Mouse (Mus musculus): ENCODE results near the gene Ankrd37.

The Ankrd37 gene

DNA sequence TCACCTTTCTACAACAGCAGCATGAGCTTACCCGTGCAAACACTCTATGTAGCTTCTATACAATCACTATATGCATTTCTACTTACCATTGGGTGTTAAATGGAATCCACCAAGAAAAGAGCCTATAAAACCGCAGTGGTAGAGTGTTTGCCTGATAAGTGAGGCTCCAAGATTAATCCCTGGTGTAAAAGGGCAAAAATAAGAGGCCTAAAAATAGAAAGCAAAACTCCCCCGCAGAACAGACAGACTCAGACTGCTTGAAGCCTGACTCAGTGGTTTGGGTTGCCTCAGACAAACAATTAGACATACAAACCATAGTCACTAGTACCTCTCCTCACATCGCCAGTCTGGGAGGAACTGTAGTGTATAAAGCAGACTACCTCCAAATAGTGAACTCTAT lies at the start of gene Ankrd37:
TSS of gene Ankrd37 (minus strand) at position 112 of the 400 bp plus-strand sequence.
- no peak for DNase-seq

DNA sequence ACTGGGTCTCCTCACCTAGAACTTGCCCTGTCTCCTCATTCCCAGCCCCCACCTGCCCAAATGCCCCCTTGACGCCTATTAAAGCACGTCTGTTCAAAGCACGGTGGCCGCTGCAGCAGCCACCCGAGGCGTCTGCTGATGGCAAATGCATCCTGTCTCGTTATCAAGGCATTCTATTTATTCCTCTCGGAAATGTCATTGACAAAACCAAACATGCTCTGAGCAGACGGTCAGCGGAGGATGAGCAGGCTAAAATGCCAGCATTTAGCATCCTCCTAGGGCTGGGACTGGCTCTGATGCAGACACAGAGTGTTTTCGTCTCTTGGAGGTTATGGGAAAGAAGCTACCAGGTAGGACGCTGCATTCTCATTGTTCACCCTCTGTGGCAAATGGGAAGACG lies 34.8 kb upstream of the Ankrd37 start:
- peak; percentile 41 for DNase-seq

DNA sequence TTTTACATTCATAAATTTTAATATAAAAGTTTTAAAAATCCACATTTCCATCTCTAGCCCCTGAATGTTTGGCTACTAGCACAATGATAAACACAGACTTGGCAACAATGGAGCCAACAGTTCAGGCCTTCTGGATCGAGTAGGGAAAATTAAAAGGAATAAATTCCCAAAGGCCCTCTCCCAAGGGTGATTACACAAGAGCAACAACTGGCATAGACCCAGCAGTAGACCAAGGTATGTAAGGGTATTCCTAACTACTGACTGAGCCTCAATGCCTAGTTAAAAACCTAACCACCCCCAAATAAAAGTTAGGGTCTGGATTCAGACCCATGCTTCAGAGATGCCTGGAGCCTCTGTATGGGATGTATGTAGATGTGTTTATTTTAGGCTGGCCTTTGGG lies 34.2 kb upstream of the Ankrd37 start:
- no peak for DNase-seq

DNA sequence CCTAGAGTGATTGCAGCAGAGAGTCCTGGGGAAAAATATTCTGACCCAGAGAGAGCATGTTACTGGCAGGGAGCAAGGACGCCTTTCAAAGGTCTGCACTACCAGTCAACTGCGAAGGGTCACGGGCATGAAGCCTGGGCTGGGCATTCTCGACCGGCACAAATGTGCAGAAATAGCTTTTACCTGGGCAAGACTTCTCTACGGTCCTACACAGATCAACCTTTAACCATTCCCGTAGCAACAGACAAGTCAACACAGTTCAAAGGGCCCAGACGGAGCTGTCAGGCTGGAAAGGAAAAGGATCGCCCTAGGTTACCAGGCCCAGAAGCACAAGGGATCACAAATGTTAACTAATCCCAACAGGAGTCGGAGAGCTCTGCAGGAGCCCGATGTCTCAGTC lies 30.7 kb upstream of the Ankrd37 start:
- no peak for DNase-seq

DNA sequence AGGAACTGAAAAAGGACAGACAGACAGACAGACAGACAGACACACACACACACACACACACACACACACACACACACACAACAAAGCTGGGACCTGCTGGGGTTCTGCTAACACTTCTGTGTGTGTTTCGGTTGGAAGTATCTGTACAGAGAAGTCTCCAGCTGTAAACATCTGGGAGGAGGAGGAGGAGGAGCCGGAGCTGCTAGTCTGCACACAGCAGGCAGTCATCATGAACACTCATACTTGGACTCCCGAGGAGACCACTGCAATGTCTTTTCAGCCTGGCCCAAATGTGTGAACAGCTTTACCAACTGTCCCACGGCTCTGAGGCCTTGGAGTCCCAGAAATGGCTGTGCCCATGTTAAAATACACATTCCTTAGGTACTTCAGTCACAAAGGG lies 18.9 kb upstream of the Ankrd37 start:
- no peak for DNase-seq

DNA sequence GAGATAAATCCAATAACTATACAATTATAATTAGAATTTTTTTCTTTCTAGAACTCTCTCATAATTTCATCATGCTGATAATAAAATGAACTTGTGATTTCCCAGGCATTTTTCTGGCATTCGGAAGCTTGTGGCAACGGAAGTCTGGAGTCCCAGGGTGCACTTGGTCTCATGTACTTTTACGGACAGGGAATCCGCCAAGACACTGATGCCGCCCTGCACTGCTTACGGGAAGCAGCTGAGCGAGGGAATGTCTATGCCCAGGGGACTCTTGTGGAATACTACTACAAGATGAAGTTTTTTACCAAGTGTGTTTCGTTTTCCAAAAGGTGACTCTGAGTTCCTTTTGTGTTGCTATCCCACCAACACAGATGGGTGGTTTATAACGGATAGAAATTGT lies 17.3 kb upstream of the Ankrd37 start:
- DNase-seq: no peak

DNA sequence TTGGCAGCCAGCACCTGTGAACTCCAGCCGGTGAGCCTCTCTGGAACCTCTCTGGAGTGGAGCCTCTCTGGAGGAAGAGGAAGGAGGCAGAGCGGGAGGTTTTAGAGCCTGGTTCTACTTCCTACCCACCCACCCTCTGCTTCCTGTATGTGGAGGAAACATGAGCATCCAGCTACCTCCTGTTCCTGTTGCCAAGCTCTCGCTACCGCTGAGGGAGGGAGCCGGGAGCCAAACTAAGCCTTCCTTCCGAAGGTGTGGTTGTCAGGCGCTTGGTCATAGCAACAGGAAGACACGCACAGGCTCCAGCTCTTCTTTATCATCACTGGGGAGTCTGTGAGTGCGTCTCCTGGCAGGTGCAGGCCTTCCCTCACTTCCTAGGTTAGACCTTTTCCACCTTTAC lies 16.7 kb upstream of the Ankrd37 start:
- DNase-seq: no peak

DNA sequence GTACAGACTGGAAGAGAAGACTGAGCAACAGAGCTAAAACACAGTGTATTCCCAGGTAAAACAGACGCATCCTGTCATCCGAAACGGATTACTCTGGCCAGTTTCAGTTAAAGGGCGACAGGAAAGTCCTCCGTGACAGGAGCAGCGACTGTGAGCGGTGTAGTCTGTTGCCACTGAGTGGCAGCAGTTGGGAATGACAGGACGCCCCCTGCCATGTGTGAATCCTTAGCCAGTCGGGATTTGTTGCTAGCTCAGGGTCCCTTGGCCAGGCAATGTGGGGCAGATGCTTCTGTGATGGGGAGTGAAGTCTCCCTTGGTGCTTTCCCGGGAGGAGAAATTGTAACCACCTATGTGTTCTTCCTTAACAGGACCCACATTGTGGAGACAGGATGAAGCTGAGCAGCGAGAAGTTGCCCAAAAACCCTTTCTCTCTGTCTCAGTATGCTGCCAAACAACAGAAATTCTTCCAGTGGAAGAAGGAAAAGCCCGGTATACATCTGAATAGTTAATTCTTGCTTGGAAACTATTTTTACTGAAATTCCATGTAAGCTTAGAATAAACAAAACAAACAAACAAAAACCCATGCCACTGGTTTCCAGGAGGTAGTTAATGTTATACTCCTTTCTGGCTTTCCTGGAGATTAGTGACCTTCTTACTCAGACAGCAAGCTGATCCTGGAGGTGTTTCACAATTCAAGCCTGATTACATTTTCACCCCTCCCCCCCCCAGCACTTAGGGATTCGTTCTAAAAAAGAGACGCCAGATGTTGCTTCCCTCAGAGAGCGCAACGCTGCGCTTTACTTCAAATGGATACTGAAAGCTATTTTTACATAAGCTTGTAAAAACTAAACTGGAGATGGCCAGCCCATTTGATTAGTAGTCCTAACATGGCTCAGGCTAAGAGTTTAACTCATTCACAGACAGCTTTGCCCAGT lies 5.5 kb upstream of the Ankrd37 start:
- peak; percentile 31 for DNase-seq

DNA sequence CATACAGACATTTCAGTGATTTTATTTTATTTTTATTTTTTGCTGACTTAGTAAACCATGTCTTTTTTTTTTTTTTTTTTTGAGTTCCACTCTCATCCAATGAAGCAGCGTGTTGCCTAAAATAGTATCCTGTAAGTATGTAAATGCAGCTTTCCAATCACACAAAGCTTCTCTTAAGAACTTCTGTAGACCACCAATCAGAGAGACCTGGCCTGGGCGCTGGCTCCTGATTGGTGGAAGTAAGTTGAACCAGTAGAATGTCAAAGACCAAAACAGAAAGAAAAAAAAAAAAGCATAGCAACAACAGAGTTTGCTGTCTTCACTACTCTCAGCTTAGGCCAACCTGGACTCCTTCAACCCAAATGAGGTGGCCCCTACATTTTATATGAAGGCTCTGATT lies 4.8 kb upstream of the Ankrd37 start:
- no peak for DNase-seq

DNA sequence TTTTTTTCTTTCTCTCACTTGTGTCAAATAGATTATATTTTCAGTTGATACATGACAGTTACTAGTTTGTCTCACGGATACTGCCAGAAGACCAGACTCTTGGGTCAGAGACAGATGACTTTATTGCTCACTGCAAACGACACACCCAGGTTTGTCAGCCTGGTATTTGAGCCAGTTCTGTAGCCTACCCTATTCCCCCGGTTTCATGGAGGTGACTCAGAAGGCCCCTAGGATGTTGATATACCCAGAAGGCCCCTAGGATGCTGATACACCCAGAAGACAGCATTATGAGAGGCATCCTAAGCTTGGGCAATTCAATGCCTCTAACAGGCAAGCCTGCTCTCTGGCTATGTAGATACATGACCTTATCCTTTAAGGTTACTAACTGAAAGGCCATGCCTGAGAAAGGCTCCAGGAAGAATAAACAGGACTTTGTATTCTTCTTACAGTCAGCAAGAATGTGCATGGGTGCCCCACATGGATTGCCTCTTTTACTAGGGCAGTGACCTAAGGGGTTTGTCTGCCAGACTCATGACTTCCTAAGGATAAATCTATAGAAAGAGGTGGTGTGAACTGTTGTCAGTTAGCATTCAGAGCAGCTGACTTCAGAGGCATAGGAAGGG lies 1.7 kb upstream of the Ankrd37 start:
- no peak for DNase-seq

DNA sequence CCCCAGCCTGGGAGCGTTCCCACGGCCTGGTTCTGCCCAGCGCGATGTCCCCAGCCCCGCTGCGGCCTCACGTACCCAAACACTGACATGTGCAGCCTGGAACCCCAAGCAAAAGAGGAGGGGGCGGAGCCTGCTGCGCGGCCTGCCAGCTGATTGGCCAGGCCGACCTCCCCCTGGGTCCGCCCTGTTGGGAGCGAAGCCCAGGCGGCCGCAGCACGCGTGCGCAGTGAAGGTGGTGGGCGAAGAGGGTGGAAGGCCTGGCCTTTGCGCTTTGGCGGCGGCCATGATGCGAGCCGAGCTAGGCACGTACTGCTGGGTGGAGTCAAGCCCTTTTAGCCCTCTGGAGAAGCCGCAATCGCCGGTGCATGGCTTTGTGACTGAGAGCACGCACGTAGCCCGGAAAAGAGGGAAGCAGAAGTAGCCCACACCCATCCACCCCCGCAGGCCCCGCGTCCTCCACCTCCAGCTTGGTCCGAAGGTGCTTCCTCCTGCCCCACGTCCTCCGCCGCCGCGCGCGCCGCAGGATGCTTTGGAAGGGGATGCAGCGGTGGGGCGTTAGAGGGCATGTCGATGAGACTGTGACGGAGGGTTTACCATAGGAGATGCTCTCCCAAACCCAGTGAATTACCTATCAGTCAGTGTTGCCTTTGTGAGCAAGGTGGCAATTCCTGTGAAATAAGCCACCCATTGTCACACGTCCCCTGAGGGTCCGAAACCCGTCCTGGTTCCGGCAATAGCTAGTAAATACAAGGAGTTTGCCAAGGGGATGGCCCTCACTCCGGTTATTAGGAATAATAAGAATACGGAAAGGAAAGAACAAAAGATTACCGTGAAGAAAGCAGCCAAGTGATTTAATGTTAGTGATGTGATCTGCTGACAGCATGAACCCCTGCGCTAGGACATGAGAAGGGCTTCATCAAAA lies 5.5 kb downstream of the Ankrd37 start:
- peak; percentile 98 for DNase-seq

DNA sequence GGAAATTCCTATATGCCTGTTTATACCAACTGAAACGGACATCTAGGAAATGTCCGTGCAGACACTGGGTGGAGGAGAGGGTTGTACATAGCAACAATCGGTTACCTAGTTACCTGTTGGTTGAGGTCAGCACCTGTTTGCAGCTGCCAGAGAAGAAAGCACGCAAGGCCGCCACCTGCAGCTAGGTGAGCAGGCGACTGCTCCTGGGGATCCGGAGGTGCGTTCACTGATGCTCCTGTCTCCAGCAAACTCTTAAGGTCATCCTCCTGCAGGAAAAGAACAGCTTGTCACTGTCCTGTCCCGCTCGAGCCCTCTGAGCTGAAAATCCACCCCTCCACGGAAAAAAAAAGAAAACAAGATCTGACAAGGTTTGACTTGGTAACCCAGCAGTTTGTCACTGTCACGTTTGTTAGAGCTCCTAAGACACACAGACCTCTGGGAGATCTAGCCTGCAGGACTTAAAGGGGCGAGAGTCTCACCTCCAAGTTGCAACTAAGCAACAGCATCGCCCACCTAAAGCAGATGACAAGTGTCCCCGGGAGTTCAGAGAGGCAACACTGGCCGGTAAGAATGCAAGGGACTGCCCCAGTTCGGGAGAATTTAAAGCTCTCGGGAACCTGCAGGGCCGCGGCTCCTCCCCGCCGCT lies 6.2 kb downstream of the Ankrd37 start, which contains the start of gene Lrp2bp:
TSS of gene Lrp2bp (plus strand) at position 166 of the 646 bp plus-strand sequence.
- DNase-seq: peak; percentile 26

DNA sequence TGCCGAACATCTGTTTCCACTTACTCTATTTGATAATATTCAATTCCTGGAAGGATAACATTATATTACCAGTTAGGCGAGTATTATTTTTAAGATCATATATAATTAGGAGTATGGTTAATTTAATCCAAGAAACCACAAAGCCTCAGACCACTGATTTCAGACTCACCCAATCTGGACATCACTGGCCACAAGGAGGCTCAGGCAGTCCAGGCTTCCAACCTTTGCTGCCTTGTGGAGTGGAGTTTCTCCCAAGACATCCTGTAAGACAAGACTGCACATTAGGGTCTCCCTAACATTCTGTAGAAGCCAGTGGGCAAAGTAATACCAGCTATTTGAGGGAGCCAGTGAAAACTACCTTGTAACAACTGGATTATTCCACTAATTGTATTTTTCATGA lies 7.3 kb downstream of the Ankrd37 start:
- no peak for DNase-seq

DNA sequence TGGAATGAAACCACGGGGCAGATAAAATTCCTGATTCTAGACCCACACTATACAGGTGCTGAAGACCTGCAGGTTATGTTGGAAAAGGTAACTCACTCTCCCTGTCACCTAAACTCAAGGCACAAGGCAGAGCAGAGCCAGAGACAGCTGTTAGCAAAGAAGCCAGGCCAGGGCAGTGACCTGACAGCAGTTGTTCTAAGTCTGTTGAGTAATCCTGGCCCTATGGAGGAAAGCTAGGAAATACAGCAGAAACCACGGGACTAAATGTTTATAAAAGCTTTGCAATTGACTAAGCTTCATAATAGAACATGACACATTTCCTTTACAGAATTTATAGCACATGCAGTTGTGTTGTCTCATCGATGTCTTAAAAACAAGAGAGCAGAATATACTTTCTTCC lies 9.9 kb downstream of the Ankrd37 start:
- DNase-seq: no peak

DNA sequence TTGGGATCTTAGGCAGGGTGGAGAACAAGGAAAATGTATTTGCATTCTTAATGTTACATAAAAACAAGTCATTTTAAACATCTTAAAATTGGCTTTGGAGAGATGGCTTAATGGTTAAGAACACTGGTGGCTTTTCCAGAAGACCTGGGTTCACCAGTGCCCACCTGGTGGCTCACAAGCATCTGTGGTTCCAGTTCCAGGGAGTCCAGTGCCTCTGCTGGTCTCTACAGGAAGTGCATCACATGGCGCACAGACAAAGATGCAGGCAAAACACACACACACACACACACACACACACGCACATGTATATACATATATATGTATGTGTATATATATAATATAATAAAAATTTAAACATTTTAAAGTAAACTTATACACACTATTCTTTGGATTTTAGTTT lies 11.4 kb downstream of the Ankrd37 start:
- DNase-seq: no peak

DNA sequence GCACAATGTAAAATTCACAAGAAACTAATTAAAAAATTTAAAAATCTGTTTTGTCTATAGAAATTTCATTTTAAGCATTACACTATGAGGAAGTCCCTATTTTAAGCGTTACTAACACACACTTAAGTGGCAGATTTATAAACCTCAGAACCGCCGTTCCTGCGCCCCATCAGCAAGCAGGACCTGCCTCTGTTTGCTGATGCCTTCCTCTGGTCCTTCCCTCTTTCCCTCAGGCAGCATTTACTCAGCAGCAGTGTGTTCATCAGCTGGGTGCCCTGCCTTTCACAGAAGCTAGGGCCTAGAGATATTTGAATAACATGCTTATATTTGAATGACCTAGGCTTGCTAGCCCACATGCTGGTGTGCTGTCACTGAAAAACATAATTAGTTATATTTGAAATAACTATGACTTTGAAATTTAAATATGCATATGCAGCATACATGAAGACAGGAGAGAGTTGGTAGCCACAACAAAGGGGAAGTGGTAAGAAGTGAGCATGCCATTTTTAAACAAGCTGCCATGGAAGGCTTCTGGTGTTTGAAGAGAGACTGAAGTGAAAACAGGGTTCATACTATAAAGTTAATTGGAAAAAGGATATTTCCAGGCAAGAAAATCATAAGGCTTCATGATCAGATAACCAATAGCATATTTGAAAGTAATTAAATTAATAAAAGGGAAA lies 14.7 kb downstream of the Ankrd37 start:
- no peak for DNase-seq

DNA sequence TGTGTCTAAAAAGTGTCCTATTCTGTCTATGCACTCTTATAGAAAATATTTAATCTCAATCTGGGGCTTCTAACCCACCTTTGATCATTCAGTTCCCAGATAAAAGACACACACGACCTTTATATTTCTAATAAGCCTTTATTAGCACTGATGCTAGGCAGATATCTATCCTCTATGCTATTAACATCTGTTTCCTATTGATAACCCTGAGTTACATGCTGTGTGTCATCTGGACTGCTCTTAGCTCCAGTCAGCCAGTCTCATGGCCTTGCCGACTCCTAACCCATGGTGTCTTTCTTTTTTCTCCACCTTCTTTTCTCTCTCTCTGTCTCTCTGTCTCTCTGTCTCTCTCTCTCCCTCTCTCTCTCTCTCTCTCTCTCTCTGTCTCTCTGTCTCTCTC lies 17.3 kb downstream of the Ankrd37 start:
- DNase-seq: no peak

DNA sequence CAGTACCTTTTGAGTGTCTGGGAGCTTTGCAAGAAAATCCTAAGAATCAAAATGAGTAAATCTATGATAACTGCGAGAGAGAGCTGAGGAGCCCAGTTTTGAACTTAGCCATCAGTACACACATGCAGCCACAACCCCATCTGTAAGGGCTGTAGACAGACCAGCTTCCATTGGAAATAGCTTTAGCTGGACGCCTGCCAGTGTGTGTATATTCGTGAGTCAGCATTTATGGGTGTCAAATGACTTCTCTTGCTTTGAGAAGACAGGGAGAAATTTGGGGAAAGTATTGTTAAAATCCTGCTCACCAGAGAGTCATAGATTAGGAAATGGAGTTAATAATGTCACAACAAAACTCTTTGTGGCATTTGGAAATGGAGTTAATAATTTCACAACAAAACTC lies 18.8 kb downstream of the Ankrd37 start:
- no peak for DNase-seq

DNA sequence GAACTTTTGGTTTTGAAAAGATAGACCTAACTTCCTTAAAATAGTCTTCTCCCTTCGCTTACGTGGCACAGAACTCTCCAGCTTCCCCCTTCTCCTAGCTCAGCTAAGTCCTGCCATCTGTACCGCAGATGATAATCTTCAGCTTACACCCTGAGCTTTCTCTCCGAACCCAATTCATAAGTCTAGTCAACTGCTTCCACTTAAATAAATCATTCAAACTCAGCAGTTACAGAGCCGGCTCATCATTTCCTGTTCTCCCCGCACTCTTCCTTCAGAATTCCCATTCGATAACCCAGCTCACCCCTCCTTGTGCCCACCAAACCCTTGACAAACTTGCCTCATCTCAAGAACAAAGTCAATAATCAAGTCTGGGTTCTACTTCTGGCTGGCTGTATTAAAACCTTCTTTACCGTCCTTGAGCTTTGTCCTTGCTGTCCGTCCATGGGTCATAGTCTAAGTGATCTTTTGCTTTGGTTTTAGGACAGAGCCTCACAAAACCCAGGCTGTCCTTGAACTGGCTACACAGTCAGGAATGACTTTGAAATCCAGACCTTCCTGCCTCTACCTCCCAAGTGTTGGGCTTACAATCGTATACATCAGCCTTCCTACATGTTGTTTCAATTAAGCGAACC lies 29.6 kb downstream of the Ankrd37 start:
- no peak for DNase-seq

DNA sequence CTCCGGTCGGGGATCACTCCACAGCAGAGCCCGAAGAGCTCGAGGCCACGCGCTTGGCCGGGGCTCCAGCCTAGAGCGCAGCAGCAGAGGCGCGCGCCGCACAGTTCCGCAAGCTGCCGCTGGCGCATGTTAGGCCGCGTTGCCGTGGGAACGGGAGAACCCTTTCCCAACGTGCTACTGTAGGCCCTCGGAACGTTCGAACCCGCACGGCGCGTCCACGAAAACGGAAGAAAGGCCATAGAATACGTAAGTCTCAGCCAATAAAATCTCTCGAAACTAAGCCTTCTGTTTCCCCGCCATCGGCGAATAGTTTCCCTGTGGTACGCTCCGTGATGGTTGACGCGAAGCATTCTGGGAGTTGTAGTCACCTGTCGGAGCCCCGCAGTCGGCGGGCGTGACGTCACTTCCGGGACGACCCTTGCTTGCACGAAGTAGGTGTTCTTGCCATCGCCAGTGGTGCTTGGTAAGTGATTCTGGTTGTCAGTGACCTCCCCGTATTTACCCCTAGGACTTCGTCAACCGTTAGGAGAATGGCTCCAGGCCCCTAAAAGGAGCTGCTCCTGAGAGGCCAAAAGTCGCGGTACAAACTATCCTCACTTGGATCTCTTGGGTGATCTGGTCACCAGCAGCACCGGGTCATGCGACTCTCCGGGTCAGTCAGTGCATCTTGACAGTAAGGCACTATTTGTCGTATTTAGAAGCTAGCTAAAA lies 30.2 kb downstream of the Ankrd37 start, which contains the start of the genes 1700029J07Rik and Ufsp2:
TSS of gene 1700029J07Rik (minus strand) at position 127 of the 711 bp plus-strand sequence.
TSS of gene Ufsp2 (plus strand) at position 403 of the 711 bp plus-strand sequence.
- DNase-seq: peak; percentile 99

All from layer of hippocampus, adult 9-11 months (tissue).